Mouse (Mus musculus) lung, embryonic 16.5 days (tissue): ENCODE measurements around the gene Tnfrsf23. TPM values are rescaled to one million over a fixed set of nuclear protein-coding genes. Genes with fewer than 3 reads are reported as not detected.
"Not testable (repeated sequence)": the region's sequence is repeated elsewhere in the genome, so short reads cannot be mapped to it uniquely, and the experiment has no call there.

Experiments
- ATAC-seq: fragments of 200-750 bp; cut with Nextera tagmentation; 2 replicates; pipeline ENCODE4 v1.8.0; 2017; ENCODE audit warnings: low read depth, mild to moderate bottlenecking, moderate library complexity
- H3K27ac ChIP-seq: fragments of 300-500 bp; sonication (generic); 2 replicates; pipeline ENCODE4 v1.5.1; 2014; ENCODE audit warnings: mild to moderate bottlenecking, control low read depth, low read length
- H3K27me3 ChIP-seq: fragments of 300-500 bp; sonication (generic); 2 replicates; pipeline ENCODE4 v1.6.1; 2014; ENCODE audit warnings: low read depth, low read length, mixed read lengths; ENCODE audit not compliant: control insufficient read depth, insufficient read depth
- H3K36me3 ChIP-seq: fragments of 300-500 bp; sonication (generic); 2 replicates; pipeline ENCODE4 v1.6.1; 2014; ENCODE audit warnings: low read length; ENCODE audit not compliant: control insufficient read depth, insufficient read depth
- H3K4me1 ChIP-seq: fragments of 300-500 bp; sonication (generic); replicated peaks from 2 replicates; pipeline ENCODE4 v1.6.1; 2014; ENCODE audit warnings: low read length, mixed read lengths; ENCODE audit not compliant: control insufficient read depth, insufficient read depth
- H3K4me2 ChIP-seq: fragments of 300-500 bp; sonication (generic); 2 replicates; pipeline ENCODE4 v1.6.1; 2014; ENCODE audit warnings: low read depth, low read length, control low read depth
- H3K4me3 ChIP-seq: fragments of 300-500 bp; sonication (generic); 2 replicates; pipeline ENCODE4 v1.5.1; 2014; ENCODE audit warnings: mild to moderate bottlenecking, low read length, control low read depth
- H3K9ac ChIP-seq: fragments of 300-500 bp; sonication (generic); 2 replicates; pipeline ENCODE4 v1.6.1; 2014; ENCODE audit warnings: low read length, control low read depth
- H3K9me3 ChIP-seq: fragments of 300-500 bp; sonication (generic); 2 replicates; pipeline ENCODE4 v1.6.1; 2016; ENCODE audit warnings: low read length; ENCODE audit not compliant: control insufficient read depth
- WGBS: fragments of 180-500 bp; shearing (Covaris S2); extraction: QIAGEN DNeasy Blood & Tissue Kit; methylation state at CpG from one replicate; pipeline ENCODE4 v1.1.7; 2014; 5-methylcytosine and 5-hydroxymethylcytosine counted together
- polyA plus RNA-seq: library from polyadenylated mRNA; unstranded; fragments of >200 nt; fragmentation: Nextera tagmentation; extraction: Ambion mirVana; gene quantifications from 2 replicates; pipeline ENCODE4 v1.2.1, GENCODE M21; 2015

Gene Tnfrsf23
- polyA plus RNA-seq, 1 experiment from 2014 or later = 1.9 TPM

- 76% methylated on average over 2 of the region's 2 CpGs for WGBS
- Histone ChIP-seq H3K4me3 (no peak overlapping the region), H3K4me2 (no peak overlapping the region), H3K4me1 (no peaks in the 10 kb centered on the region), H3K27ac (no peak overlapping the region), H3K9ac (no peak overlapping the region), H3K36me3 (no peaks in the 10 kb centered on the region), H3K9me3 (no peaks in the 10 kb centered on the region), H3K27me3 (no peaks in the 10 kb centered on the region)
- ATAC-seq = no peak
Measured at GRCm38 (mm10) chr7:143663470-143663869, 22.2 kb downstream of the Tnfrsf23 start.

- H3K27ac ChIP-seq = no peak overlapping the region
- H3K27me3 ChIP-seq = no peaks in the 10 kb centered on the region
- no peaks in the 10 kb centered on the region for H3K36me3 ChIP-seq
- no peaks in the 10 kb centered on the region for H3K4me1 ChIP-seq
- H3K4me2 ChIP-seq = no peak overlapping the region
- no peak overlapping the region for H3K9ac ChIP-seq
- ATAC-seq = no peak
- H3K4me3 ChIP-seq = no peak overlapping the region
- no peaks in the 10 kb centered on the region for H3K9me3 ChIP-seq
Measured at GRCm38 (mm10) chr7:143660797-143661196, 24.9 kb downstream of the Tnfrsf23 start.

- not testable (repeated sequence) for H3K27ac ChIP-seq, ATAC-seq, H3K9ac ChIP-seq, H3K4me1 ChIP-seq, H3K9me3 ChIP-seq, H3K27me3 ChIP-seq, H3K36me3 ChIP-seq
- peak overlapping the region; percentile 92; the same call in 1 of the 2 replicates for H3K4me2 ChIP-seq
- 50% methylated on average over 10 of the region's 10 CpGs for WGBS
- H3K4me3 ChIP-seq = peak overlapping the region; percentile 75
Measured at GRCm38 (mm10) chr7:143649769-143650346, 35.8 kb downstream of the Tnfrsf23 start.

- Histone ChIP-seq H3K4me2 (peak within 1 kb of the TSS; percentile 92), H3K9ac (peak within 1 kb of the TSS; percentile 73), H3K27ac (no peak within 1 kb of the TSS), H3K4me3 (peak within 1 kb of the TSS; percentile 75), H3K9me3 (no peaks in the 10 kb centered on the region), H3K36me3 (no peaks in the 10 kb centered on the region), H3K27me3 (no peaks in the 10 kb centered on the region), H3K4me1 (no peaks in the 10 kb centered on the region)
- peak; percentile 99 for ATAC-seq
- WGBS = 3% methylated on average over 39 of the region's 39 CpGs
Measured at GRCm38 (mm10) chr7:143649034-143649768, 36.5 kb downstream of the Tnfrsf23 start, which contains the start of gene Tnfrsf22. Gene Tnfrsf22 (minus strand): TSS chr7:143649661.

- WGBS = 74% methylated on average over 2 of the region's 2 CpGs
- not testable (repeated sequence) for H3K36me3 ChIP-seq, ATAC-seq, H3K27ac ChIP-seq, H3K9me3 ChIP-seq, H3K4me3 ChIP-seq, H3K4me2 ChIP-seq, H3K27me3 ChIP-seq, H3K9ac ChIP-seq, H3K4me1 ChIP-seq
Measured at GRCm38 (mm10) chr7:143643949-143644348, 41.7 kb downstream of the Tnfrsf23 start.

GRCm38 (mm10) chr7:143636674-143637073, 49.0 kb downstream of the Tnfrsf23 start:
- Histone ChIP-seq H3K4me2 (no peak overlapping the region), H3K36me3 (no peaks in the 10 kb centered on the region), H3K4me3 (no peak overlapping the region), H3K27ac (no peak overlapping the region), H3K9me3 (no peaks in the 10 kb centered on the region), H3K27me3 (no peaks in the 10 kb centered on the region), H3K9ac (no peak overlapping the region), H3K4me1 (no peaks in the 10 kb centered on the region)
- no peak for ATAC-seq
- WGBS = 100% methylated on average over 1 of the region's 1 CpGs

GRCm38 (mm10) chr7:143631503-143631902, 54.2 kb downstream of the Tnfrsf23 start:
- no peak overlapping the region for H3K4me3 ChIP-seq
- no peaks in the 10 kb centered on the region for H3K9me3 ChIP-seq
- H3K9ac ChIP-seq = no peak overlapping the region
- 56% methylated on average over 2 of the region's 2 CpGs for whole genome bisulfite sequencing
- H3K27me3 ChIP-seq = no peaks in the 10 kb centered on the region
- no peaks in the 10 kb centered on the region for H3K4me1 ChIP-seq
- H3K4me2 ChIP-seq = no peak overlapping the region
- H3K36me3 ChIP-seq = no peaks in the 10 kb centered on the region
- no peak overlapping the region for H3K27ac ChIP-seq
- ATAC-seq = no peak

- no peak overlapping the region for H3K4me2 ChIP-seq
- no peak overlapping the region for H3K9ac ChIP-seq
- no peak overlapping the region for H3K4me3 ChIP-seq
- H3K27ac ChIP-seq = no peak overlapping the region
- H3K4me1 ChIP-seq = no peaks in the 10 kb centered on the region
- H3K36me3 ChIP-seq = no peaks in the 10 kb centered on the region
- no peaks in the 10 kb centered on the region for H3K9me3 ChIP-seq
- ATAC-seq = no peak
- H3K27me3 ChIP-seq = no peaks in the 10 kb centered on the region
- WGBS = 26% methylated on average over 1 of the region's 1 CpGs
Measured at GRCm38 (mm10) chr7:143629501-143629900, 56.2 kb downstream of the Tnfrsf23 start.

- no peak within 1 kb of the TSS for H3K4me2 ChIP-seq
- H3K27me3 ChIP-seq = no peaks in the 10 kb centered on the region
- no peak within 1 kb of the TSS for H3K27ac ChIP-seq
- no peaks in the 10 kb centered on the region for H3K4me1 ChIP-seq
- H3K4me3 ChIP-seq = no peak within 1 kb of the TSS
- no peaks in the 10 kb centered on the region for H3K36me3 ChIP-seq
- H3K9ac ChIP-seq = no peak within 1 kb of the TSS
- no peaks in the 10 kb centered on the region for H3K9me3 ChIP-seq
- no peak for ATAC-seq
- WGBS = 92% methylated on average over 1 of the region's 1 CpGs
Measured at GRCm38 (mm10) chr7:143628540-143628939, 57.1 kb downstream of the Tnfrsf23 start, which contains the start of gene Tnfrsf26. Gene Tnfrsf26 (minus strand): TSS chr7:143628722.
